Mouse (Mus musculus) cerebral cortex, adult 2 months (tissue): ENCODE data around the gene Erbb3.

Source experiments
- WGBS: fragments of 180-500 bp; shearing (Covaris S2); methylation state at CpG from one replicate; pipeline ENCODE4 v1.1.7; 2018; 5-methylcytosine and 5-hydroxymethylcytosine counted together

Erbb3 gene

GRCm38 (mm10) chr10:128589464-128590192, at the start of gene Erbb3:
Gene Erbb3, minus strand, starts transcription at chr10:128589652.
- WGBS = under 1% methylated on average over 43 of the region's 43 CpGs

- WGBS = 49% methylated on average over 11 of the region's 11 CpGs
These were observed 47.6 kb upstream of the Erbb3 start for GRCm38 (mm10) chr10:128637011-128637410.

GRCm38 (mm10) chr10:128636561-128636960, 47.1 kb upstream of the Erbb3 start:
- WGBS = 54% methylated on average over 6 of the region's 6 CpGs

- 94% methylated on average over 13 of the region's 13 CpGs for WGBS
These were observed 46.2 kb upstream of the Erbb3 start for GRCm38 (mm10) chr10:128635697-128636096.

GRCm38 (mm10) chr10:128631571-128631970, 42.1 kb upstream of the Erbb3 start:
- 28% methylated on average over 6 of the region's 6 CpGs for WGBS

- WGBS = 84% methylated on average over 5 of the region's 5 CpGs
These were observed 40.9 kb upstream of the Erbb3 start for GRCm38 (mm10) chr10:128630306-128630705.

GRCm38 (mm10) chr10:128629746-128630145, 40.3 kb upstream of the Erbb3 start:
- 83% methylated on average over 2 of the region's 2 CpGs for WGBS

- WGBS = 81% methylated on average over 10 of the region's 10 CpGs
These were observed 38.2 kb upstream of the Erbb3 start for GRCm38 (mm10) chr10:128627398-128628317.

GRCm38 (mm10) chr10:128626311-128627310, 37.2 kb upstream of the Erbb3 start, which contains the start of gene Rps26:
Gene Rps26, minus strand, starts transcription at chr10:128626747.
- under 1% methylated on average over 40 of the region's 40 CpGs for WGBS

GRCm38 (mm10) chr10:128625287-128625894, 35.9 kb upstream of the Erbb3 start:
- WGBS = 41% methylated on average over 7 of the region's 7 CpGs

- WGBS = 86% methylated on average over 3 of the region's 4 CpGs
These were observed 33.7 kb upstream of the Erbb3 start for GRCm38 (mm10) chr10:128623106-128623613.

- 89% methylated on average over 4 of the region's 4 CpGs for WGBS
These were observed 33.2 kb upstream of the Erbb3 start for GRCm38 (mm10) chr10:128622702-128623101.

GRCm38 (mm10) chr10:128621986-128622520, 32.6 kb upstream of the Erbb3 start:
- 73% methylated on average over 3 of the region's 3 CpGs for WGBS

GRCm38 (mm10) chr10:128619148-128619547, 29.7 kb upstream of the Erbb3 start:
- WGBS = 88% methylated on average over 5 of the region's 5 CpGs

- WGBS = 88% methylated on average over 1 of the region's 1 CpGs
These were observed 29.1 kb upstream of the Erbb3 start for GRCm38 (mm10) chr10:128618570-128618969.

- 90% methylated on average over 6 of the region's 7 CpGs for WGBS
These were observed 26.5 kb upstream of the Erbb3 start for GRCm38 (mm10) chr10:128615798-128616448.

- 51% methylated on average over 3 of the region's 3 CpGs for WGBS
These were observed 25.5 kb upstream of the Erbb3 start for GRCm38 (mm10) chr10:128614934-128615333.

GRCm38 (mm10) chr10:128613820-128614219, 24.4 kb upstream of the Erbb3 start:
- 61% methylated on average over 4 of the region's 4 CpGs for WGBS

- WGBS = 36% methylated on average over 6 of the region's 6 CpGs
These were observed 23.6 kb upstream of the Erbb3 start for GRCm38 (mm10) chr10:128613154-128613440.
